Mouse (Mus musculus): Measurements from ENCODE around the gene Pnkd. TPM values are rescaled to one million over a fixed set of nuclear protein-coding genes. Genes with fewer than 3 reads are reported as not detected.

The Pnkd gene
- total and polyA plus RNA-seq, 3 experiments, result 45.5 to 318 (median 154) TPM

GRCm38 (mm10) chr1:74383385-74383784 lies 98.7 kb downstream of the Pnkd start:
- Histone ChIP-seq H3K27me3 (replicated peaks) (no peaks in the 10 kb centered on the region), H3K4me3 (replicated peaks in 1 of 3; ENCODE audit: low read depth in 2 of 3, low read length in 2 of 3, poor library complexity in 1 of 3) (peak overlapping the region in 1 of 3 experiments; percentile 25), H3K27ac (ENCODE audit: insufficient read depth, low read depth) (no peak overlapping the region), H3K36me3 (replicated peaks in 1 of 2; ENCODE audit: control insufficient read depth in 1 of 2, insufficient read depth in 1 of 2, low read length in 1 of 2) (peaks cover 0 to 23% of the 10 kb centered on the region in 2 experiments), H3K79me2 (replicated peaks; ENCODE audit: control insufficient read depth, extremely low read depth, insufficient read depth, poor library complexity, severe bottlenecking) (no peaks in the 10 kb centered on the region), H3K9me3 (replicated peaks; ENCODE audit: low read length) (no peaks in the 10 kb centered on the region), H3K9ac (ENCODE audit: insufficient read depth, low read depth) (no peak overlapping the region), H3K4me2 (ENCODE audit: insufficient read depth, low read depth, poor library complexity, severe bottlenecking) (no peak overlapping the region), H3K4me1 (ENCODE audit: control insufficient read depth in 1 of 2, insufficient read depth in 2 of 2) (peaks cover 43 to 81% of the 10 kb centered on the region in 2 experiments)
- DNase-seq (ENCODE audit: extremely low read depth), result no peak
- no peak for TF ChIP-seq EP300 (IDR thresholded peaks at IDR 0.05; ENCODE audit: low read length)
- TF ChIP-seq E2F4 (IDR thresholded peaks at IDR 0.05; ENCODE audit: insufficient replicate concordance, low read depth, low read length), result no peak
- TF ChIP-seq GABPA (IDR thresholded peaks at IDR 0.05; ENCODE audit: insufficient replicate concordance, low read depth, low read length), result no peak
- no peak for TF ChIP-seq CHD1 (IDR thresholded peaks at IDR 0.05; ENCODE audit: low read depth, low read length)
- TF ChIP-seq NRF1 (IDR thresholded peaks at IDR 0.05; ENCODE audit: low read depth, low read length), result no peak
- TF ChIP-seq MEF2A (IDR thresholded peaks at IDR 0.05; ENCODE audit: borderline replicate concordance, low read depth, low read length), result no peak
- no peak for TF ChIP-seq POLR2A (IDR thresholded peaks at IDR 0.05; ENCODE audit: low read depth, low read length)
- no peak for TF ChIP-seq CHD2 (IDR thresholded peaks at IDR 0.05; ENCODE audit: low read length)
- TF ChIP-seq KAT2A (IDR thresholded peaks at IDR 0.05; ENCODE audit: insufficient replicate concordance, low read length), result no peak
- no peak for TF ChIP-seq ZMIZ1 (IDR thresholded peaks at IDR 0.05; ENCODE audit: low read depth, low read length)
- no peak for TF ChIP-seq ETS1 (conservative IDR thresholded peaks at IDR 0.05; ENCODE audit: low read depth, low read length)
- TF ChIP-seq USF1 (IDR thresholded peaks at IDR 0.05; ENCODE audit: low read depth, low read length), result no peak
- no peak for TF ChIP-seq MAZ (IDR thresholded peaks at IDR 0.05; ENCODE audit: low read depth, low read length)
- no peak for TF ChIP-seq RCOR1 (conservative IDR thresholded peaks at IDR 0.05; ENCODE audit: low read depth, low read length)
- TF ChIP-seq NELFE (IDR thresholded peaks at IDR 0.05; ENCODE audit: low read depth, low read length), result no peak
- no peak for TF ChIP-seq USF2 (conservative IDR thresholded peaks at IDR 0.05; ENCODE audit: low read depth, low read length)
- dilution Hi-C loops (cut with MboI; ENCODE audit: extremely low pct_ligation_motif_present, extremely low pct_unique_long_range_greater_than_20kb, low sequenced_read_pairs), result no loop called here
- in situ Hi-C loops (cut with MboI; ENCODE audit: low pct_ligation_motif_present, low pct_unique_long_range_greater_than_20kb, low sequenced_read_pairs), result no loop called here

GRCm38 (mm10) chr1:74384525-74384924 lies 99.8 kb downstream of the Pnkd start:
- no peak overlapping the region for H3K9ac ChIP-seq (ENCODE audit: insufficient read depth, low read depth)
- H3K36me3 ChIP-seq (replicated peaks in 1 of 2; ENCODE audit: control insufficient read depth in 1 of 2, insufficient read depth in 1 of 2, low read length in 1 of 2), result peaks cover 0 to 23% of the 10 kb centered on the region in 2 experiments
- no peaks in the 10 kb centered on the region for H3K79me2 ChIP-seq (replicated peaks; ENCODE audit: control insufficient read depth, extremely low read depth, insufficient read depth, poor library complexity, severe bottlenecking)
- H3K4me3 ChIP-seq (replicated peaks in 1 of 3; ENCODE audit: low read depth in 2 of 3, low read length in 2 of 3, poor library complexity in 1 of 3), result peak overlapping the region in 1 of 3 experiments; percentile 17
- no peak overlapping the region for H3K27ac ChIP-seq (ENCODE audit: insufficient read depth, low read depth)
- no peak for DNase-seq (ENCODE audit: extremely low read depth)
- no peak overlapping the region for H3K4me2 ChIP-seq (ENCODE audit: insufficient read depth, low read depth, poor library complexity, severe bottlenecking)
- dilution Hi-C loops (cut with MboI; ENCODE audit: extremely low pct_ligation_motif_present, extremely low pct_unique_long_range_greater_than_20kb, low sequenced_read_pairs) (no loop called here), in situ Hi-C loops (cut with MboI; ENCODE audit: low pct_ligation_motif_present, low pct_unique_long_range_greater_than_20kb, low sequenced_read_pairs) (no loop called here)
- H3K9me3 ChIP-seq (replicated peaks; ENCODE audit: low read length), result no peaks in the 10 kb centered on the region
- no peaks in the 10 kb centered on the region for H3K27me3 ChIP-seq (replicated peaks)
- H3K4me1 ChIP-seq (ENCODE audit: control insufficient read depth in 1 of 2, insufficient read depth in 2 of 2), result peaks cover 41 to 83% of the 10 kb centered on the region in 2 experiments
- no peak for TF ChIP-seq BHLHE40 (IDR thresholded peaks at IDR 0.05; ENCODE audit: low read depth, low read length)
- TF ChIP-seq HCFC1 (IDR thresholded peaks at IDR 0.05; ENCODE audit: low read depth, low read length), result no peak
- no peak for TF ChIP-seq KAT2A (IDR thresholded peaks at IDR 0.05; ENCODE audit: insufficient replicate concordance, low read length)
- no peak for TF ChIP-seq IRF4 (IDR thresholded peaks at IDR 0.05; ENCODE audit: low read depth, low read length)
- TF ChIP-seq CTCF (conservative IDR thresholded peaks at IDR 0.05 in 1 of 2, IDR thresholded peaks at IDR 0.05 in 1 of 2; ENCODE audit: low read depth in 2 of 2, low read length in 2 of 2), result no peak
- no peak for TF ChIP-seq JUN (IDR thresholded peaks at IDR 0.05; ENCODE audit: insufficient read depth, low read depth, low read length)
- no peak for TF ChIP-seq TCF12 (IDR thresholded peaks at IDR 0.05; ENCODE audit: low read depth, low read length)
- no peak for TF ChIP-seq ZMIZ1 (IDR thresholded peaks at IDR 0.05; ENCODE audit: low read depth, low read length)
- no peak for TF ChIP-seq TBP (conservative IDR thresholded peaks at IDR 0.05; ENCODE audit: low read depth, low read length)
- TF ChIP-seq MAFK (IDR thresholded peaks at IDR 0.05; ENCODE audit: insufficient replicate concordance, low read length), result no peak
- no peak for TF ChIP-seq MAZ (IDR thresholded peaks at IDR 0.05; ENCODE audit: low read depth, low read length)
- no peak for TF ChIP-seq UBTF (IDR thresholded peaks at IDR 0.05; ENCODE audit: low read depth, low read length)
- no peak for TF ChIP-seq MYC (IDR thresholded peaks at IDR 0.05; ENCODE audit: low read depth, low read length)
- TF ChIP-seq E2F4 (IDR thresholded peaks at IDR 0.05; ENCODE audit: insufficient replicate concordance, low read depth, low read length), result no peak
- TF ChIP-seq POLR2A (IDR thresholded peaks at IDR 0.05; ENCODE audit: low read depth, low read length), result no peak
- TF ChIP-seq RCOR1 (conservative IDR thresholded peaks at IDR 0.05; ENCODE audit: low read depth, low read length), result no peak
